Mouse (Mus musculus): ENCODE measurements around the gene Sumo2. TPM values are rescaled to one million over a fixed set of nuclear protein-coding genes. Genes with fewer than 3 reads are reported as not detected.
A peak's percentile ranks its signal among the peaks of the same experiment; 100 is the strongest.
"Not testable (repeated sequence)": the region's sequence is repeated elsewhere in the genome, so short reads cannot be mapped to it uniquely, and the experiment has no call there.

Sumo2 gene
- polyA plus RNA-seq, 1 experiment from 2014 or later = 1,615 TPM

DNA sequence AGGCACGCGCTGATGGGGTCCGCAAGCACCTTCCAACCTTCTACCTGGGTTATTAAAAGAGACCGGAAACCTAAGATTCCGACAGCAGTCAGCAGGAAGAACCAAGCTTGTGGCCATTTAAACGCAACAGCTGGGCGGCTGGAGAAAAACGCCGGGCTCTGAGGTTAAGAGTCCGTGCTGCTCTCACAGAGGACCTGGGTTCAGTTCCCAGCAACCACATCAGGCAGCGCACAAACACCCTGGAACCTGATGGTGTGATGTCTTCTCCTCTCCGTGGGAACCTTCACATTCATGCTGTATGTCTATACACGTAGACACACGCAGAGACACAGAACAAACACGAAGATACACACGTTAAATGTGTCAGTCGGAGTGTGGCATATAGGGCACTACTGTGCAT is 19.6 kb upstream of the Sumo2 start:
- Histone ChIP-seq H3K36me3 (ENCODE audit: control insufficient read depth, insufficient read depth, low read length) (no peaks in the 10 kb centered on the region), H3K9me3 (ENCODE audit: control insufficient read depth, low read length) (no peaks in the 10 kb centered on the region), H3K27ac (ENCODE audit: low read depth, low read length) (no peak overlapping the region), H3K4me1 (ENCODE audit: control insufficient read depth, insufficient read depth, low read length) (no peaks in the 10 kb centered on the region), H3K27me3 (ENCODE audit: control insufficient read depth, insufficient read depth, low read length) (no peaks in the 10 kb centered on the region), H3K9ac (ENCODE audit: low read length) (no peak overlapping the region), H3K4me2 (no peak overlapping the region), H3K4me3 (ENCODE audit: low read depth, low read length) (no peak overlapping the region)
- 83% methylated on average over 17 of the region's 17 CpGs for WGBS
- no peak for ATAC-seq (ENCODE audit: low FRiP score)
- no peak for DNase-seq (ENCODE audit: low spot score, missing footprints)

DNA sequence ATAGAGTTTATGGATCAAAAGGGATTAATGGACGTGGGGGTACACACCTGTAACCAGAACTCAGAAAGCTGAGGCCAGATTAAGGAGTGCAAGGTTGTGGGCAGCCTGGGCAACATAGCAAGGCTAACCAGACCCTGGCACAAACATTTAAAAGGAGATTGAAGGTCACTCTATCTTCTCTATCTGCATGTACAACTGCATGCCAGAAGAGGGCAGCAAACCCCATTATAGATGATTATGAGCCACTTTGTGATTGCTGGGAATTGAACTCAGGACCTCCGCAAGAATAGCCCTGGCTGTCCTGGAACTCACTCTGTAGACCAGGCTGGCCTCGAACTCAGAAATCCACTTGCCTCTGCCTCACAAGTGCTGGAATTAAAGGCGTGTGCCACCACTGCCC is 16.7 kb upstream of the Sumo2 start:
- no peak overlapping the region for H3K9ac ChIP-seq (ENCODE audit: low read length)
- no peak overlapping the region for H3K27ac ChIP-seq (ENCODE audit: low read depth, low read length)
- no peaks in the 10 kb centered on the region for H3K36me3 ChIP-seq (ENCODE audit: control insufficient read depth, insufficient read depth, low read length)
- ATAC-seq (ENCODE audit: low FRiP score) = no peak
- no peak overlapping the region for H3K4me2 ChIP-seq
- no peaks in the 10 kb centered on the region for H3K27me3 ChIP-seq (ENCODE audit: control insufficient read depth, insufficient read depth, low read length)
- H3K4me3 ChIP-seq (ENCODE audit: low read depth, low read length) = no peak overlapping the region
- whole genome bisulfite sequencing = 47% methylated on average over 4 of the region's 4 CpGs
- peak; percentile 69 for DNase-seq (ENCODE audit: low spot score, missing footprints)
- no peaks in the 10 kb centered on the region for H3K4me1 ChIP-seq (ENCODE audit: control insufficient read depth, insufficient read depth, low read length)
- no peaks in the 10 kb centered on the region for H3K9me3 ChIP-seq (ENCODE audit: control insufficient read depth, low read length)

DNA sequence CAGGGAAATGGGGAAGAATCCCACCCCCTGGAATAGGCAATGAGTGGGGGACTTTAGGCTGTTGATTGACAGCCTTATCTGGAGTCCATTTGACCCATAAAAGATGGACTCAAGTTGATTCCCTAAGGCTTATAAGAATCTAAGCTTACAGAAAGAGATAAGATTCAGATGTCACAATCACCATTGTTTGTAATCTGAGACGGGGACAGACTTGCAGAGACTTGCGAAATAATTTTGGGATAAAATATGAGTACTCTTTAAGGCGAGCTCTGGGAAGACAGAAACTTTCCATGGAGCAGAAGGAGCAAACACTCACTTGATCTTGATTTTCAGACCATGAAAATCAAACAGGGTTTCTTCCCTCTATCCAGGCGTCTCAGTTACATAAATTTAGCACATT is 7.5 kb upstream of the Sumo2 start:
- Histone ChIP-seq H3K4me2 (no peak overlapping the region), H3K9me3 (ENCODE audit: control insufficient read depth, low read length) (no peaks in the 10 kb centered on the region), H3K27me3 (ENCODE audit: control insufficient read depth, insufficient read depth, low read length) (no peaks in the 10 kb centered on the region), H3K4me1 (ENCODE audit: control insufficient read depth, insufficient read depth, low read length) (no peaks in the 10 kb centered on the region), H3K4me3 (ENCODE audit: low read depth, low read length) (no peak overlapping the region), H3K36me3 (ENCODE audit: control insufficient read depth, insufficient read depth, low read length) (no peaks in the 10 kb centered on the region), H3K27ac (ENCODE audit: low read depth, low read length) (no peak overlapping the region), H3K9ac (ENCODE audit: low read length) (no peak overlapping the region)
- WGBS = 82% methylated on average over 4 of the region's 4 CpGs
- DNase-seq (ENCODE audit: low spot score, missing footprints) (no peak), ATAC-seq (ENCODE audit: low FRiP score) (no peak)

- no peak overlapping the region for H3K9ac ChIP-seq (ENCODE audit: low read length)
Measured at GRCm38 (mm10) chr11:115538045-115538444, 2.0 kb upstream of the Sumo2 start.

GRCm38 (mm10) chr11:115536856-115537568 is 936 bp upstream of the Sumo2 start:
- ATAC-seq (ENCODE audit: low FRiP score) = 0 out of 2 replicates have a peak, but pooled peaks have one; percentile 8
- Histone ChIP-seq H3K9me3 (ENCODE audit: control insufficient read depth, low read length) (no peaks in the 10 kb centered on the region), H3K9ac (ENCODE audit: low read length) (peak overlapping the region; percentile 24; the same call in 1 of the 2 replicates), H3K27ac (ENCODE audit: low read depth, low read length) (peak overlapping the region; percentile 98), H3K4me2 (peak overlapping the region; percentile 39), H3K4me1 (ENCODE audit: control insufficient read depth, insufficient read depth, low read length) (peaks cover 11% of the 10 kb centered on the region), H3K27me3 (ENCODE audit: control insufficient read depth, insufficient read depth, low read length) (no peaks in the 10 kb centered on the region), H3K4me3 (ENCODE audit: low read depth, low read length) (no peak overlapping the region), H3K36me3 (ENCODE audit: control insufficient read depth, insufficient read depth, low read length) (peaks cover 15% of the 10 kb centered on the region)
- 89% methylated on average over 10 of the region's 10 CpGs for WGBS
- DNase-seq (ENCODE audit: low spot score, missing footprints) = no peak

More at GRCm38 (mm10) chr11:115538045-115538444, 2.0 kb upstream of the Sumo2 start:
- Histone ChIP-seq H3K4me3 (ENCODE audit: low read depth, low read length) (no peak overlapping the region), H3K27me3 (ENCODE audit: control insufficient read depth, insufficient read depth, low read length) (no peaks in the 10 kb centered on the region), H3K27ac (ENCODE audit: low read depth, low read length) (no peak overlapping the region), H3K4me1 (ENCODE audit: control insufficient read depth, insufficient read depth, low read length) (peaks cover 11% of the 10 kb centered on the region), H3K9me3 (ENCODE audit: control insufficient read depth, low read length) (no peaks in the 10 kb centered on the region), H3K36me3 (ENCODE audit: control insufficient read depth, insufficient read depth, low read length) (peaks cover 6% of the 10 kb centered on the region; the same call in 1 of the 2 replicates), H3K4me2 (no peak overlapping the region)
- ATAC-seq (ENCODE audit: low FRiP score) (no peak), DNase-seq (ENCODE audit: low spot score, missing footprints) (no peak)
- 53% methylated on average over 2 of the region's 2 CpGs for WGBS

DNA sequence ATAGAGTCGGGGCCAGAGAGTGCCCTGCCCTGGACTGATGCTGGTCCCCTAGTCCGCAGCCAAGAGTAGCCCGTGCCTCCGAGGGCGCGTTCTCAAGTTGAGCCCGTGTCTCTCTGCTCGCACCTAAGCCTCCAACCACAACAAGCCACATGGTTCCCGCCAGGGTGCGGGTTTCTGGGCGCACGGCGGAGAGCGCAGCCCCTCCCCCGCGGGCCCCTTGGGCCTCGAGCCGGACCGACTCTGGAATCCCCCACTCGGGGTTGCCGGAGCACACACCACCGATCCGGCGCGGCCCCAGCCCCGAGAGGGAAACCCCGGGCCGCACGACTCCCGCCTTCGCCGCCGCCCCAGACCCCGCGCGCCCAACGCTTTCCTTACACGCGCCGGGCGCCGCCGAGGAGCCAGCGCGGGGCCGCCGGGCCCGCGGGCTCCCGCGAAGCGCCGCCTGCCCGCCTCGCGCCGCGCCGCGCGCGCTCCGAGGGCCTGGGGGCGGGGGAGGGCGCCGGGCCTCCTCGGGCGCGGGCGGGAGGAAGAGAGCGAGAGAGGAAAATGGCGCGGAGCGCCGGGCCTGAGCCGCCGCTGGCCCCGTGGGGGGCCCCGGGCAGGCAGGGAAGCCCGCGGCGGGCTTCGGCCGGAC is 557 bp downstream of the Sumo2 start:
- peak; percentile 79 for ATAC-seq (ENCODE audit: low FRiP score)
- H3K4me1 ChIP-seq (ENCODE audit: control insufficient read depth, insufficient read depth, low read length) = peaks cover 11% of the 10 kb centered on the region
- peak overlapping the region; percentile 66 for H3K4me2 ChIP-seq
- under 1% methylated on average over 64 of the region's 84 CpGs for WGBS
- H3K9me3 ChIP-seq (ENCODE audit: control insufficient read depth, low read length) = no peaks in the 10 kb centered on the region
- peak overlapping the region; percentile 98 for H3K27ac ChIP-seq (ENCODE audit: low read depth, low read length)
- H3K9ac ChIP-seq (ENCODE audit: low read length) = peak overlapping the region; percentile 99
- peaks cover 16% of the 10 kb centered on the region for H3K36me3 ChIP-seq (ENCODE audit: control insufficient read depth, insufficient read depth, low read length)
- H3K27me3 ChIP-seq (ENCODE audit: control insufficient read depth, insufficient read depth, low read length) = no peaks in the 10 kb centered on the region
- peak; percentile 97 for DNase-seq (ENCODE audit: low spot score, missing footprints)
- peak overlapping the region; percentile 98 for H3K4me3 ChIP-seq (ENCODE audit: low read depth, low read length)

DNA sequence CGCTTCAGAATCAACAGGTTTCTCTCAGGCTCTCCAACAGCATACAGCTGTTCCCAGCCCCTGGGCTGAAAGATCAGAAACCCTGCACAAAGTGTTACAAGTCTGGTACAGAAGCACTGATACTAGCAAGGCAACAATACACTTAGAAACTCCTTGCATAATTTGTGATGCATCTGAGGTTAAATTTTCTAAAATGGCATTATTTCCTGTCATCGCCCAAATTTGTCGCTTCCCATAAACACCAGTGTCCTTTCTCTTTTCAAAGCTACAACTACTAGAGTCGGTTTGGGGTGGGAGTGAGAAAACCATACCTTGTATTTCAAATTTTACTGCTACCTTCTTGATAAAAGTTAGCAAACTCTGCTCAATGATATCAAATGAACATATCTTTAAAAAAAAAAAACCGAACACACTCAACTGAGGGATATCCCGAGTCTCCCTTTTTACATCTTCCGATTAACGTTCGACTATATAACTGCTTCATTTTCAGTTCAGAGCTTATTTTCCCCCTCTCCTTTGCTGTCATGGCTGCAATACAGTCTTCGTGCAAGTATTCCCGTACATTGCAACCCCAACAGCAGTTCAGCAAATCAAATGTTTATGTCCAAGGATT is 1.2 kb downstream of the Sumo2 start:
- H3K9ac ChIP-seq (ENCODE audit: low read length) = peak overlapping the region; percentile 99
- H3K4me2 ChIP-seq = peak overlapping the region; percentile 66
- H3K27ac ChIP-seq (ENCODE audit: low read depth, low read length) = peak overlapping the region; percentile 98
- H3K27me3 ChIP-seq (ENCODE audit: control insufficient read depth, insufficient read depth, low read length) = no peaks in the 10 kb centered on the region
- ATAC-seq (ENCODE audit: low FRiP score) = no peak
- no peak for DNase-seq (ENCODE audit: low spot score, missing footprints)
- H3K4me1 ChIP-seq (ENCODE audit: control insufficient read depth, insufficient read depth, low read length) = peaks cover 11% of the 10 kb centered on the region
- 10% methylated on average over 11 of the region's 11 CpGs for WGBS
- H3K9me3 ChIP-seq (ENCODE audit: control insufficient read depth, low read length) = no peaks in the 10 kb centered on the region
- peak overlapping the region; percentile 98 for H3K4me3 ChIP-seq (ENCODE audit: low read depth, low read length)
- H3K36me3 ChIP-seq (ENCODE audit: control insufficient read depth, insufficient read depth, low read length) = peaks cover 19% of the 10 kb centered on the region

GRCm38 (mm10) chr11:115526446-115526845 is 9.6 kb downstream of the Sumo2 start:
- not testable (repeated sequence) for H3K9me3 ChIP-seq (ENCODE audit: control insufficient read depth, low read length); H3K27ac ChIP-seq (ENCODE audit: low read depth, low read length); ATAC-seq (ENCODE audit: low FRiP score); H3K4me3 ChIP-seq (ENCODE audit: low read depth, low read length); H3K27me3 ChIP-seq (ENCODE audit: control insufficient read depth, insufficient read depth, low read length); H3K9ac ChIP-seq (ENCODE audit: low read length); H3K4me2 ChIP-seq; H3K4me1 ChIP-seq (ENCODE audit: control insufficient read depth, insufficient read depth, low read length)
- H3K36me3 ChIP-seq (ENCODE audit: control insufficient read depth, insufficient read depth, low read length) = peaks cover 32% of the 10 kb centered on the region
- 89% methylated on average over 3 of the region's 3 CpGs for WGBS
- DNase-seq (ENCODE audit: low spot score, missing footprints) = peak; percentile 71

GRCm38 (mm10) chr11:115522703-115523102 is 13.4 kb downstream of the Sumo2 start:
- Histone ChIP-seq H3K4me2 (no peak overlapping the region), H3K4me1 (ENCODE audit: control insufficient read depth, insufficient read depth, low read length) (no peaks in the 10 kb centered on the region), H3K27ac (ENCODE audit: low read depth, low read length) (no peak overlapping the region), H3K27me3 (ENCODE audit: control insufficient read depth, insufficient read depth, low read length) (no peaks in the 10 kb centered on the region), H3K9me3 (ENCODE audit: control insufficient read depth, low read length) (no peaks in the 10 kb centered on the region), H3K9ac (ENCODE audit: low read length) (no peak overlapping the region), H3K4me3 (ENCODE audit: low read depth, low read length) (no peak overlapping the region), H3K36me3 (ENCODE audit: control insufficient read depth, insufficient read depth, low read length) (peaks cover 26% of the 10 kb centered on the region)
- DNase-seq (ENCODE audit: low spot score, missing footprints) (no peak), ATAC-seq (ENCODE audit: low FRiP score) (no peak)
- WGBS = 81% methylated on average over 2 of the region's 2 CpGs

Measured in midbrain, embryonic 11.5 days (tissue).